Mouse (Mus musculus) CD4-positive helper T cell, adult 2 months (primary cell): ENCODE data around the gene Ncam1.

Experiments
- DNase-seq: peaks from one replicate; pipeline ENCODE4 v3.0.0-alpha.2; 2012; ENCODE audit warnings: low read depth, missing footprints, low spot score

The Ncam1 gene

GRCm38 (mm10) chr9:49798806-49799205, at the start of gene Ncam1:
Gene Ncam1 (minus strand): TSS chr9:49798925.
- DNase-seq, result no peak

GRCm38 (mm10) chr9:49834013-49834412, 35.3 kb upstream of the Ncam1 start:
- no peak for DNase-seq

GRCm38 (mm10) chr9:49827671-49828070, 28.9 kb upstream of the Ncam1 start:
- no peak for DNase-seq

- no peak for DNase-seq
These were observed 17.5 kb upstream of the Ncam1 start for GRCm38 (mm10) chr9:49816115-49816650.

- no peak for DNase-seq
These were observed 15.7 kb upstream of the Ncam1 start for GRCm38 (mm10) chr9:49814442-49814841.

GRCm38 (mm10) chr9:49803222-49803621, 4.5 kb upstream of the Ncam1 start:
- no peak for DNase-seq

- no peak for DNase-seq
These were observed 729 bp downstream of the Ncam1 start for GRCm38 (mm10) chr9:49797821-49798571.

GRCm38 (mm10) chr9:49797508-49797820, 1.3 kb downstream of the Ncam1 start:
- DNase-seq, result no peak

- no peak for DNase-seq
These were observed 1.9 kb downstream of the Ncam1 start for GRCm38 (mm10) chr9:49796618-49797507.

GRCm38 (mm10) chr9:49795881-49796280, 2.8 kb downstream of the Ncam1 start:
- DNase-seq, result no peak

GRCm38 (mm10) chr9:49793987-49794550, 4.7 kb downstream of the Ncam1 start:
- DNase-seq, result no peak

GRCm38 (mm10) chr9:49793241-49793640, 5.5 kb downstream of the Ncam1 start:
- no peak for DNase-seq

- DNase-seq, result no peak
These were observed 6.1 kb downstream of the Ncam1 start for GRCm38 (mm10) chr9:49792646-49793045.

- no peak for DNase-seq
These were observed 17.5 kb downstream of the Ncam1 start for GRCm38 (mm10) chr9:49781016-49781772.

- DNase-seq, result no peak
These were observed 21.6 kb downstream of the Ncam1 start for GRCm38 (mm10) chr9:49777015-49777637.

- DNase-seq, result no peak
These were observed 32.1 kb downstream of the Ncam1 start for GRCm38 (mm10) chr9:49766634-49767033.

- no peak for DNase-seq
These were observed 38.2 kb downstream of the Ncam1 start for GRCm38 (mm10) chr9:49760571-49760970.

- no peak for DNase-seq
These were observed 40.3 kb downstream of the Ncam1 start for GRCm38 (mm10) chr9:49758436-49758835.

- no peak for DNase-seq
These were observed 40.7 kb downstream of the Ncam1 start for GRCm38 (mm10) chr9:49757986-49758385.

GRCm38 (mm10) chr9:49757582-49757981, 41.1 kb downstream of the Ncam1 start:
- DNase-seq, result no peak

GRCm38 (mm10) chr9:49756725-49757124, 42.0 kb downstream of the Ncam1 start:
- no peak for DNase-seq
